Mouse (Mus musculus) liver, adult 2 months (tissue): ENCODE measurements around the gene Nsd1.

ENCODE experiments used
- CTCF ChIP-seq: fragments of 200-500 bp; IDR thresholded peaks from 2 replicates; pipeline ENCODE4 v1.5.1; 2011; ENCODE audit warnings: low read depth, low read length, control low read depth
- POLR2A ChIP-seq: fragments of 200-500 bp; IDR thresholded peaks from 2 replicates; pipeline ENCODE4 v1.6.1; 2011; ENCODE audit warnings: low read length, control low read depth; ENCODE audit not compliant: insufficient read depth; ENCODE audit errors: extremely low read depth

GRCm38 (mm10) chr13:55329109-55329682, 119.6 kb downstream of the Nsd1 start:
- TF ChIP-seq CTCF (no peak), POLR2A (no peak)
